Mouse (Mus musculus) olfactory bulb, adult 2 months (tissue): ENCODE measurements around the gene Spint4. TPM values are rescaled to one million over a fixed set of nuclear protein-coding genes. Genes with fewer than 3 reads are reported as not detected.

Experiments
- H3K27ac ChIP-seq: fragments of 200-500 bp; 2 replicates; pipeline ENCODE4 v1.5.1; 2012; ENCODE audit warnings: low read depth, low read length; ENCODE audit not compliant: insufficient read depth
- H3K4me1 ChIP-seq: fragments of 200-500 bp; 2 replicates; pipeline ENCODE4 v1.6.1; 2012; ENCODE audit warnings: low read length; ENCODE audit not compliant: control insufficient read depth, insufficient read depth
- H3K4me3 ChIP-seq: fragments of 200-500 bp; 2 replicates; pipeline ENCODE4 v1.5.1; 2012; ENCODE audit warnings: mild to moderate bottlenecking, low read depth, low read length, moderate library complexity; ENCODE audit not compliant: insufficient read depth
- CTCF ChIP-seq: fragments of 200-500 bp; IDR thresholded peaks from 2 replicates; pipeline ENCODE4 v1.5.1; 2012; ENCODE audit warnings: low read depth, mild to moderate bottlenecking, low read length, moderate library complexity; ENCODE audit not compliant: insufficient read depth
- POLR2A ChIP-seq: fragments of 200-500 bp; IDR thresholded peaks from 2 replicates; pipeline ENCODE4 v1.6.1; 2012; ENCODE audit warnings: mild to moderate bottlenecking, low read depth, low read length, moderate library complexity; ENCODE audit not compliant: insufficient read depth
- WGBS: fragments of 180-500 bp; shearing (Covaris S2); methylation state at CpG from one replicate; pipeline ENCODE4 v1.1.7; 2018; 5-methylcytosine and 5-hydroxymethylcytosine counted together
- polyA plus RNA-seq: library from polyadenylated mRNA; stranded (reverse); fragments of >200 nt; gene quantifications from 2 replicates; pipeline ENCODE4 v1.2.4, GENCODE M21; 2012; ENCODE audit warnings: low replicate concordance; ENCODE audit not compliant: missing spikeins, insufficient read depth, insufficient read length

Gene Spint4
- not detected in 2 replicates for polyA plus RNA-seq

DNA sequence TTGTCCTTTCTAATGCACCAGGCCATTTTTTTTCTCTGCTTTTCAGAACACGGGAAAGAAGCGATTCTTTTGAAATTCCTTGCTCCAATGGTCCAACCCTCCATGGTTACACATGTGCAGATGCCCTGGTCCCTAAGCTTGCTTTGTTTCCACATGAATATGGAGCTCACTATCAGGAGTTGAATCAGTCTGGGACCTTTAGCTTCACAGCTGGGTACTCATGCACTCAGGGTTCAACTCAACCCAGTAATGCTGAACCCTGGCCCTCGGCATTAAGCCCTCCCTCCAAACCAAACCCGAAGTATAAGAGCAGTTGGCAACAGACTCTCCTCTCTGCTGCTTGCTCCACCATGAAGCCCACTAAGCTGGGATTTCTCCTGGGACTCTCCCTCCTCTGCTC is at the start of gene Spint4:
Spint4 (plus strand) TSS at position 301 of the 400 bp plus-strand sequence.
- Histone ChIP-seq H3K27ac (no peak within 1 kb of the TSS), H3K4me3 (no peak within 1 kb of the TSS), H3K4me1 (no peaks in the 10 kb centered on the region)
- 69% methylated on average over 4 of the region's 4 CpGs for WGBS
- TF ChIP-seq CTCF (no peak), POLR2A (no peak)

DNA sequence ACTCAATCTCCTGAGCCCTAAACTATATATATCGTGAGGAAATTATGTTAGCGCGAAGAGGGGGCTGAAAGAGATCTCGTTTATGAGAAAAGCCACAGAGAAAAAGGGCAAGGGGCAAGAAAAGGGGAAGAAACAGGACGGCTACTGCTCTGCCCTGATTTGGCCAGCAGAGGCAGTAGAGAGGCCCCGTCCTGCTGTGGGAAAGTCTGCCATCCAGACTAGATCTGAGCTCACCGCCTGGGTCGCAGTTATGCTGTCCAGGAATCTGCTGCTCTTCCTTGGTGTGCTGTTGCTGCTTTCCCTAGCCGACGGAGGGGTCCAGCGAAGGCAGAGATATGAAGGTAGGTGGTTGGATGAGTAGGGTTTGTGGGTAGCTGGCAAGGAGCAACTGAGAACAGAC is 42.4 kb upstream of the Spint4 start, which contains the start of gene Wfdc10:
Wfdc10 (plus strand) TSS at position 189 of the 400 bp plus-strand sequence.
- no peaks in the 10 kb centered on the region for H3K4me1 ChIP-seq
- TF ChIP-seq POLR2A (no peak), CTCF (peak; percentile 38; the same call in 1 of the 2 replicates)
- H3K4me3 ChIP-seq: no peak within 1 kb of the TSS
- no peak within 1 kb of the TSS for H3K27ac ChIP-seq
- 14% methylated on average over 11 of the region's 11 CpGs for WGBS

DNA sequence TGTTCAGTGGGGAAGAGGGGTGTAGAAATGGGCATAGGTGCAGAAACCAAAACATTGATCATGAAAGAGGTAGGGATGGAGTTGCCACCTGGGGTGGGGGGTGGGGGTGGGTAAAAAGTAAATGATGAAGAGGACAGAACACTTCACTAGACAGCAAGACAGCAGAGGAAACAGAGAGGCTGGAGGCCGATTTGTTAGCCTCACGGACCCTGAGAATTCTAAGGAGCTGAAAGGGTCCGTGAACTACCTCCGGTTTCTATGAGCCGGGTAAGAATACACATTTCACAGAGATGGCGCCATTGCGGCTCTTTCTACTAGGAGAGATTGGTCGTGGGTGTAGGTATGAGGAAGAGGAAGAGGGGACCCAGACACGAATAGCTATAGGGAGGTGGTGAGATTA is 41.8 kb upstream of the Spint4 start, which contains the start of gene Wfdc9:
Wfdc9 (minus strand) TSS at position 101 of the 400 bp plus-strand sequence.
- 83% methylated on average over 9 of the region's 9 CpGs for WGBS
- no peak within 1 kb of the TSS for H3K27ac ChIP-seq
- no peaks in the 10 kb centered on the region for H3K4me1 ChIP-seq
- no peak within 1 kb of the TSS for H3K4me3 ChIP-seq
- TF ChIP-seq POLR2A (no peak), CTCF (no peak)

DNA sequence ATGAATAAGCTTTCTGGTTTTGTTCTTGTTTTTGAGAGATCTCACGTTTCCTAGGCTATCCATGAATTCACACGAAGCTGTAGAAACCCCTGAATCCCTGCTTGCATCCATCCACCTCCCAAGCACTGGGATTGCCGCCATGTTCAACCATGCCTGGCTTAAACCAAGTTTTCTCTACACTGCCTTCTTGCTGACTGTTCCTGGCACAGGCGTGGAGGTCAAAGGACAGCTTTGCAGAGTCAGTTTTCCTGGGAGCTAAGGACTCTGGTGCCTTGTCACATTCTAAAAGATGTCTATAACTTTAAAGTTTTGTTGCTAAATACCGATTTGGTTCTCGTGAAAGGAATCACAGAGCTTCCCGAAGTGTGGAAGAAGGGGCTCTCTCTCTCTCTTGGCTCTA is 33.5 kb upstream of the Spint4 start:
- Histone ChIP-seq H3K4me3 (no peak overlapping the region), H3K4me1 (no peaks in the 10 kb centered on the region), H3K27ac (no peak overlapping the region)
- WGBS: 91% methylated on average over 7 of the region's 7 CpGs
- TF ChIP-seq CTCF: no peak
- no peak for TF ChIP-seq POLR2A

DNA sequence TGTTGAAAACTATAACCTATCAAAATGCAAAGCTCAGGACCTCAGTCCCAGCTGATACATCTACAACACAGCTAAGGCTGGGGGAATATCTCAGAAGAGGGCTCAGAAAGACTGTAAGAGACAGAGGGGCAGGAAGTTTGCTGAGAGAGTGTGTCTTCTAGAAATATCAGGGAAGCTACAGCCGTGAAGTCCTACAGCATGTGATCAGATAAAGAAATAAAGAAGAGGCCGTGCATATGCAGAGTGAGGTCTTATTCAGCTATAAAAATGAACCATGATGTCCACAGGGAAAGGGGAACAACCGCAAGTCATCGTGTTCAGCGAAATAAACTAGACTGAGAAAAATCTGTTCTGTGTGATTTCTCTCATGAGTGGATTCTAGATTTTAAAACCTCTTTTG is 28.0 kb upstream of the Spint4 start:
- whole genome bisulfite sequencing: 83% methylated on average over 5 of the region's 5 CpGs
- Histone ChIP-seq H3K4me1 (no peaks in the 10 kb centered on the region), H3K27ac (no peak overlapping the region), H3K4me3 (no peak overlapping the region)
- no peak for TF ChIP-seq CTCF
- TF ChIP-seq POLR2A: no peak

DNA sequence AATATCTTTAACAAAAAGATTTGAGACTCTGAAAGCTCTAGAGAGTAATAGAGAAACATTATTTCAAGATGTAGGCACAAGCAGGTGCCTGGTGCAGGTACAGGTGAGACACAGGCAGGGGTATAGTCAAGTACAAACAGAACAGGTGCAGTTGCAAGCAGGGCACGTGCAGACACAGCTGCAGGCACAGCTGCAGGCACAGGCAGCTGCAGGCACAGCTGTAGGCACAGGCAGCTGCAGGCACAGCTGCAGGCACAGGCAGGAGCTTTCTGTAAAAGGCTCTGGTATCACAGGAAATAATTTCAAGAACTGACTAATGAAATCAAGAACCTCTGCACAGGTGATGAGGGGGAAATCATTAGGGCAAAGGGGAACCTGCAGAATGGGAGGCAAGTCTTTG is 27.4 kb upstream of the Spint4 start:
- WGBS: 19% methylated on average over 1 of the region's 1 CpGs
- no peak for TF ChIP-seq CTCF
- TF ChIP-seq POLR2A: no peak

DNA sequence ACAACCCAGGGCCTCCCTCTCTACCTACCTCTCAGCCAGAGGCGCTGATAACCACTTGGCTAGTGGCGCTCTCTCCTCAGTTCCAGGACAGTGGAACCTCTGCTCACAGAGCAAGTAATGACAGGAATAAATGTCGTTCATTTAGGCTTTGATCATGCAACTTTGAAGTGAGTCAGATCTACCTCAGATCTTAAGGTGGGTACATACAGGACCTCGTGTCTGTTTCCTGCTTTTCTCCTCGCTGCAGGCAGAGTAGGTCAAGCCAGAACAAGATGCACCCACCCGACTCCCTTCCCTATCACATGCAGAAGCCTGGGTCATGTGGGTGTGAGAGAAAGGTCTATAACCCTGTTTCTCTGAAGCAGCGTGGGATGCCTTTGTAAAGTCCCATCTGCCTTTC is 24.3 kb upstream of the Spint4 start, which contains the start of gene Wfdc11:
Wfdc11 (minus strand) TSS at position 101 of the 400 bp plus-strand sequence.
- H3K27ac ChIP-seq: no peak within 1 kb of the TSS
- peaks cover 3% of the 10 kb centered on the region; the same call in 1 of the 2 replicates for H3K4me1 ChIP-seq
- TF ChIP-seq CTCF (no peak), POLR2A (no peak)
- no peak within 1 kb of the TSS for H3K4me3 ChIP-seq
- WGBS: 78% methylated on average over 7 of the region's 7 CpGs

More for the DNA sequence above, 27.4 kb upstream of the Spint4 start:
- Histone ChIP-seq H3K4me3 (no peak overlapping the region), H3K4me1 (no peaks in the 10 kb centered on the region), H3K27ac (no peak overlapping the region)

DNA sequence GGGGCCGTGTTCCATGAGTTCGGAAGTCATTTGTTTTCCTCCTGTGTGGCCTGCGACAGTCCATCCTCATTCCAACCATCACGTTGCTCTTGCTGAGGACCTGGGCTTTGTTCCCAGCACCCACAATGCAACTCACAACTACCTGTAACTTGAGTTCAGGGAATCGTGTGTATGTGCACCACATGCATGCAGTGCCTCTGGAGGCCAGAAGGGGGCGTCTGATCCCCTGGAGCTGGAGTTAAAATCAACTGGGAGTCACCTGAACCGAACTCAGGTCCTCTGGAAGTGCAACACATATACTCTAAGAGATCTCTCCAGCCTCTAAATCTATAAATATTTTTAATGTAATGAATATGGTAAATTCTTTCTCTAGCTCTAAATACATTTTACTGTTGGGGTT is 22.2 kb upstream of the Spint4 start:
- no peak for TF ChIP-seq CTCF
- TF ChIP-seq POLR2A: no peak
- Histone ChIP-seq H3K4me3 (no peak overlapping the region), H3K4me1 (peaks cover 5% of the 10 kb centered on the region; the same call in 1 of the 2 replicates), H3K27ac (no peak overlapping the region)
- WGBS: 80% methylated on average over 7 of the region's 7 CpGs

DNA sequence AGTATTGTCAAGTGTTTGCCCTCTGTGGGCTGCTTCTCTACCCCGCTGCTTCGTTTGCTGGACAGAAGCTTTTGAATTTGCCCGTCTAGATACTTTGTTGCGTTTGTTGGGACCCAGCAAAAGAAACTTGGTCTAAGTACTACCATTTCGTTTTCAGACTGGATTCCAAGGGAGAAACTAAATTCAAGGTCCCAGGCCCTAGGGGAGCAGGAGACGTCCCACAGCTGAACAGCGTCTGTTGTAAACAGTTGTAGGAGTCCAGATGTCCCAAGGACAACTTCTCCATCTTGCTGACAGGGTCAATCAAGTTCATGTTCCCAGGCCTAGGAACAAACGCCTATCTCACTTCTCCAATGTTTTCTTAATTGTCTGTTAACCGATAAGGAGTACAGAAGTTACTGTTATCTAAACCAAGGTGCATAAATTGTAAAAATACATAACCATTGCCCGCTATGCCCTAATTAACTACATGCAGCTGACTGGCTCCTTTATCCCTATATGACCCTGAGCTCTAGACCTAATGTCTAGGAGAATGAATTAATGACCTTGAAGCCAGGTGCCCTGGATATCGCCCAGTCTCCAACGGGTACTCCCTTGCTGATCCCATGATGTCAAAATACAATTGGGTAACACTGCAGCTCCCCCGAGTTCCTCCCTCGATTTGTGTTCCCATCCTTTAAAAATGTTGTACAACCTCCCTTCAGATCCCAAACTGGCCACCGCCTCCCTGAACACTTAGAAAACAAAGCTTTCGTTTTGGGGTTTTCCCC is 21.2 kb upstream of the Spint4 start:
- no peak overlapping the region for H3K27ac ChIP-seq
- peaks cover 5% of the 10 kb centered on the region; the same call in 1 of the 2 replicates for H3K4me1 ChIP-seq
- H3K4me3 ChIP-seq: no peak overlapping the region
- 82% methylated on average over 16 of the region's 16 CpGs for WGBS
- TF ChIP-seq CTCF (no peak), POLR2A (no peak)
